Comparison of ENCODE assay signal across 8 mouse cellular contexts in the genomic region with DNA sequence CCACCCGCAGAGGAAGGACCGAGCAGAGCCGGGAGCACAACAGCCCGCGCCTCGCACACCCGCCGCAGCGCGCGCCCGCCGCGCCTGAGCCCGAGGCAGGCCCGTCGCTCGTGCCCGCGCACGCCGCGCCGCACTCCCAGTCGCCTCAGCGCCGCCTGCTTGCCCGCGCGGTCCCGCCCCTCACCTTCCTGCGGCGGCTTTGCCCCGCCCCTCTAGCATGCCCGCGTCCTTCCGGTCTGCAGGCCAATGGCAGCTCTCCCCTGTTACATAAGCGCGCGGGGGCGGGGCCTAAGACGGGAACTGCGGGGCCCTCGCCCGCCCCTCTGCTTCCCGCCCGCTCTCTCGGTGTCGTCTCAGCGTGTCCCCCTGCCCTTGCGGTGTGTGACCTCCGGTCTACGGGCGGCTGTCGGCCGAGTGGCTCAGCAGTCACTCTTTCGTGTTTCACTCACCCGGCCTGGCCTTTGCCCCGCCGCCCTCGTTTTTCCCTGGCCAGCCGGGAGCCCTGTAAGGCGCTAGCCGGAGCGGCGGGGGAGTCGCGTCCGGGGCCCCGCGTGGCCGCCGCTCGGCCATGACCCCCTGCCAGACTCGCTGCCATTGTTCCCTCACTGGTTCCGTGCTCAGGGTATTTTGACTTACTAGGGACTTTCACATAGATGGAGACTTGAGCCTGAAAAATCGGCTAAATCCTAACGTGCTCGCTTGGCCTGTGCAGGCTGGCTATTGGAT. TPM values are rescaled to one million over a fixed set of nuclear protein-coding genes. Genes with fewer than 3 reads are reported as not detected.
DNase-seq lines count a peak whose midpoint lies in the region; ATAC-seq lines count a peak whose summit lies in the region.

Gene Zfp706 (minus strand): TSS at position 541 of the 726 bp plus-strand sequence.

- H3K27me3 ChIP-seq in heart, embryonic 13.5 days (replicated peaks) = no peaks in the 10 kb centered on the region
- no peaks in the 10 kb centered on the region for H3K27me3 ChIP-seq in liver, embryonic 12.5 days (replicated peaks)
- H3K27me3 ChIP-seq in stomach, embryonic 15.5 days (replicated peaks) = no peaks in the 10 kb centered on the region

- H3K4me3 ChIP-seq in heart, embryonic 13.5 days = peak within 1 kb of the TSS; percentile 99
- peak within 1 kb of the TSS; percentile 82 for H3K4me3 ChIP-seq in liver, embryonic 12.5 days
- H3K4me3 ChIP-seq in stomach, embryonic 15.5 days (replicated peaks) = peak within 1 kb of the TSS; percentile 85

- peak within 1 kb of the TSS; percentile 99 for H3K27ac ChIP-seq in heart, embryonic 13.5 days (replicated peaks)
- H3K27ac ChIP-seq in liver, embryonic 12.5 days = peak within 1 kb of the TSS; percentile 89
- H3K27ac ChIP-seq in stomach, embryonic 15.5 days = peak within 1 kb of the TSS; percentile 97

- peak; percentile 98 for ATAC-seq in erythroid progenitor cell, adult 5-6 weeks (replicated peaks; ENCODE audit: low FRiP score, poor library complexity, severe bottlenecking)
- peak; percentile 100 for ATAC-seq in heart, embryonic 13.5 days (ENCODE audit: extremely low read depth, insufficient number of reproducible peaks, low FRiP score, low TSS enrichment)
- peak; percentile 98 for ATAC-seq in liver, embryonic 12.5 days
- peak; percentile 99 for ATAC-seq in stomach, embryonic 15.5 days (ENCODE audit: insufficient read depth, low FRiP score, low read depth)

- peak; percentile 99 for DNase-seq in CD4-positive helper T cell, adult 2 months (ENCODE audit: low read depth, low spot score)
- peak; percentile 97 for DNase-seq in brain, embryonic 18.5 days (ENCODE audit: low read depth, low spot score)
- peak; percentile 100 for DNase-seq in kidney, postnatal 10 days
- DNase-seq in natural killer cell, adult 2 months (ENCODE audit: low spot score in 2 of 2) = peak; percentile 97 to 98

- no peaks in the 10 kb centered on the region for H3K9me3 ChIP-seq in heart, embryonic 13.5 days
- no peaks in the 10 kb centered on the region for H3K9me3 ChIP-seq in liver, embryonic 12.5 days (replicated peaks)
- no peaks in the 10 kb centered on the region for H3K9me3 ChIP-seq in stomach, embryonic 15.5 days

- H3K9ac ChIP-seq in heart, embryonic 13.5 days = peak within 1 kb of the TSS; percentile 100
- peak within 1 kb of the TSS; percentile 97 for H3K9ac ChIP-seq in liver, embryonic 12.5 days
- peak within 1 kb of the TSS; percentile 94 for H3K9ac ChIP-seq in stomach, embryonic 15.5 days

- H3K4me1 ChIP-seq in heart, embryonic 13.5 days = peaks cover 39% of the 10 kb centered on the region
- H3K4me1 ChIP-seq in liver, embryonic 12.5 days = peaks cover 33% of the 10 kb centered on the region
- H3K4me1 ChIP-seq in stomach, embryonic 15.5 days = peaks cover 10% of the 10 kb centered on the region; the same call in 1 of the 2 replicates

- WGBS in heart, embryonic 13.5 days = under 1% methylated on average over 64 of the region's 79 CpGs
- under 1% methylated on average over 58 of the region's 79 CpGs for WGBS in liver, embryonic 12.5 days (ENCODE audit: insufficient replicate concordance)
- under 1% methylated on average over 59 of the region's 79 CpGs for WGBS in stomach, embryonic 15.5 days

- H3K36me3 ChIP-seq in heart, embryonic 13.5 days = peaks cover 18% of the 10 kb centered on the region
- peaks cover 26% of the 10 kb centered on the region for H3K36me3 ChIP-seq in liver, embryonic 12.5 days
- H3K36me3 ChIP-seq in stomach, embryonic 15.5 days = peaks cover 5% of the 10 kb centered on the region; the same call in 1 of the 2 replicates

- H3K4me2 ChIP-seq in heart, embryonic 13.5 days = peak within 1 kb of the TSS; percentile 79
- H3K4me2 ChIP-seq in liver, embryonic 12.5 days = peak within 1 kb of the TSS; percentile 82
- H3K4me2 ChIP-seq in stomach, embryonic 15.5 days = peak within 1 kb of the TSS; percentile 55

RNA-seq across cellular contexts. Expression of gene Zfp706, which starts in this region (rescaled TPM):
- total RNA-seq in erythroid progenitor cell, adult 5-6 weeks (2015; ENCODE audit: low replicate concordance) = 44.9 and 71.7 TPM in 2 replicates
- 7.3 and 18.0 TPM in 2 replicates for total RNA-seq in erythroid progenitor cell, adult 5-6 weeks (2017; ENCODE audit: low replicate concordance)
- 426 and 458 TPM in 2 replicates for polyA plus RNA-seq in heart, embryonic 13.5 days (2015; fragmentation: Nextera tagmentation; extraction: Ambion mirVana)
- 301 and 318 TPM in 2 replicates for polyA plus RNA-seq in liver, embryonic 12.5 days (2016; fragmentation: Nextera tagmentation; extraction: Ambion mirVana)
- 478 and 535 TPM in 2 replicates for polyA plus RNA-seq in stomach, embryonic 15.5 days (2015; fragmentation: Nextera tagmentation; extraction: Ambion mirVana)

Comparison
In these comparisons a context has a peak if more than half of its experiments do, and no peak if none do; other contexts are left out.
1. Peak in every context shown above with its lines: DNase-seq, ATAC-seq, H3K4me3 ChIP-seq and H3K27ac ChIP-seq.